Mouse (Mus musculus) kidney, postnatal 4 days (tissue): ENCODE measurements around the gene Gm5475.
"Not testable (repeated sequence)": the region's sequence is repeated elsewhere in the genome, so short reads cannot be mapped to it uniquely, and the experiment has no call there.

Source experiments
- DNase-seq, 2 experiments: peaks; one replicate each; pipeline ENCODE4 v3.0.0; 2021; ENCODE audit warnings: mixed read lengths in 2 of 2

Gm5475 gene

GRCm38 (mm10) chr15:100421758-100422197 is at the start of gene Gm5475:
Gene Gm5475, plus strand, starts transcription at chr15:100422147.
- DNase-seq, result peak in 1 of 2 experiments; percentile 63

GRCm38 (mm10) chr15:100375066-100375465 is 46.9 kb upstream of the Gm5475 start:
- peak; percentile 70 to 79 for DNase-seq

- DNase-seq, result not testable (repeated sequence)
Observed at GRCm38 (mm10) chr15:100377847-100378505, 44.0 kb upstream of the Gm5475 start.

- DNase-seq, result no peak
Observed at GRCm38 (mm10) chr15:100379658-100380057, 42.3 kb upstream of the Gm5475 start.

GRCm38 (mm10) chr15:100380104-100380503 is 41.8 kb upstream of the Gm5475 start:
- DNase-seq, result no peak

- DNase-seq, result no peak
Observed at GRCm38 (mm10) chr15:100385705-100386104, 36.2 kb upstream of the Gm5475 start.

- DNase-seq, result no peak
Observed at GRCm38 (mm10) chr15:100387544-100388223, 34.3 kb upstream of the Gm5475 start.

- DNase-seq, result no peak
Observed at GRCm38 (mm10) chr15:100388224-100388835, 33.6 kb upstream of the Gm5475 start.

GRCm38 (mm10) chr15:100388886-100389285 is 33.1 kb upstream of the Gm5475 start:
- DNase-seq, result no peak

GRCm38 (mm10) chr15:100391066-100391465 is 30.9 kb upstream of the Gm5475 start:
- no peak for DNase-seq

GRCm38 (mm10) chr15:100391599-100391998 is 30.3 kb upstream of the Gm5475 start:
- no peak for DNase-seq

GRCm38 (mm10) chr15:100393016-100393415 is 28.9 kb upstream of the Gm5475 start:
- peak in 1 of 2 experiments; percentile 39 for DNase-seq

- DNase-seq, result no peak
Observed at GRCm38 (mm10) chr15:100395561-100395960, 26.4 kb upstream of the Gm5475 start.

GRCm38 (mm10) chr15:100400592-100401250 is 21.2 kb upstream of the Gm5475 start:
- peak; percentile 60 to 77 for DNase-seq

GRCm38 (mm10) chr15:100401811-100402210 is 20.1 kb upstream of the Gm5475 start:
- no peak for DNase-seq

GRCm38 (mm10) chr15:100402347-100402746 is 19.6 kb upstream of the Gm5475 start:
- DNase-seq, result no peak

- no peak for DNase-seq
Observed at GRCm38 (mm10) chr15:100402798-100403197, 19.1 kb upstream of the Gm5475 start.

- DNase-seq, result no peak
Observed at GRCm38 (mm10) chr15:100403318-100404000, 18.5 kb upstream of the Gm5475 start.

GRCm38 (mm10) chr15:100406088-100406487 is 15.9 kb upstream of the Gm5475 start:
- DNase-seq, result no peak

- peak; percentile 80 to 86 for DNase-seq
Observed at GRCm38 (mm10) chr15:100410918-100411672, 10.9 kb upstream of the Gm5475 start.

- no peak for DNase-seq
Observed at GRCm38 (mm10) chr15:100411731-100412130, 10.2 kb upstream of the Gm5475 start.

GRCm38 (mm10) chr15:100413306-100413705 is 8.6 kb upstream of the Gm5475 start:
- no peak for DNase-seq
